Mouse (Mus musculus) CD4-positive helper T cell, adult 2 months (primary cell): ENCODE results near the gene Plek.
"Not testable (repeated sequence)": the region's sequence is repeated elsewhere in the genome, so short reads cannot be mapped to it uniquely, and the experiment has no call there.

Experiments used
- DNase-seq: peaks from one replicate; pipeline ENCODE4 v3.0.0-alpha.2; 2012; ENCODE audit warnings: low read depth, missing footprints, low spot score

Gene Plek

GRCm38 (mm10) chr11:17051545-17052475, at the start of gene Plek, which contains the start of gene Cnrip1:
Plek (minus strand) TSS chr11:17052381.
Cnrip1 (plus strand) TSS chr11:17051586.
- DNase-seq: peak; percentile 14

DNA sequence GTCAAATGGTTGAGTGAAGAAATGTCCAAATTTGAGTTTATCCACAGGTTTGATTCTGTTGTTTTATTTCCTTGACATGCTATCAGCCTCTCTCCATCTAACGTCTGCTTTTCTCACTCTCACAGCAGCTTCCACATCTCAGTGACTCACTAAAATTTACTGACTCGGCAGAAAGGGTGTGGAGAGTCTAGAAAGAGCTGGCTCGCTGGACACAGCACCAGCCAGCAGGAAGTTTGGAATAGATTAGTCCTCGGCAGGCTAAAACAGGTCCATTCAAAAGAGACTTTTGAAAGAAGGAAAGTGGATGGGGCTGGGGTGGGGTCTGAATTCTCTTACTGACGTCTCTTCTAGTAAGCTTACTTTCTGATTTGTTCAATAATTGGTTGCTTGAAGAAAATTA, 33.9 kb upstream of the Plek start:
- DNase-seq: no peak

GRCm38 (mm10) chr11:17083866-17084265, 31.7 kb upstream of the Plek start:
- DNase-seq: no peak

DNA sequence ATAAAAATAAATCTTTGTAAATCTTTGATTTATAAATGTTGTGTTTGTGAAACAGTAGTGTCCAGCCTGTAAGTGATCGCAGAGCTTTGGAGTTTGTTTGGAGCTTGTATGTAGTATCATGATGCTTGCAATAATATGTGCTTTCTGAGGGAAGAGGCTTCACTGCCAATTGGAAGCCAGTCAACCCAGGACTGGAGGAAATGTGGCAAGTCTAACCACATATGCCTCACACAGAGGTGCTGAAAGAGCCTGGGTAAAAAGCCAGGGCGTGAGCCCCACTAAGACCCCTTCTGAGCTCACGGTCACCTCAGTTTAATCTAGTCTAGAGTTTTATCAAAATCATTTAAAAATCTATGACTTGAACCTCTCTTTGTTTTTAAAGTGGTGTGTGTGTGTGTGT, 31.3 kb upstream of the Plek start:
- no peak for DNase-seq

- DNase-seq: no peak
Measured at GRCm38 (mm10) chr11:17082953-17083352, 30.8 kb upstream of the Plek start.

DNA sequence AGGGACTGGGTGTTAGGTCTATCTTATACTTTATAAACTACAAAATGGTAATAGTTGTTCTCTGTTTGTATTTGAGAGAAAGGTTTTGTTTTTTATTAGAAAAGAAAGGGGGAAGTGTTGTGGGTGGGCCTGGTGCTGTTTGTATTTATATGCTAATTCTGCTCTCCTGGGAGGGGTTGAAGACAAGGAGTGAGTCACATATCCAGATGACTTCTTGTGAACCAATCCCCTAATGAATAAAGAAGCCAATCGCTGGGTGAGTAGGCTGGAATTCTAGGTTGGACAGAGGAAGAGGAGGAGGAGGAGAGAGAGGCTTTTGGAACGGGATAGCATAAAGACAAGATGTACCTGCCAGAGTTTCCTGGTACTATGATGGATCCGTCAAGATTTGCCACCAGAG, 29.9 kb upstream of the Plek start:
- no peak for DNase-seq

DNA sequence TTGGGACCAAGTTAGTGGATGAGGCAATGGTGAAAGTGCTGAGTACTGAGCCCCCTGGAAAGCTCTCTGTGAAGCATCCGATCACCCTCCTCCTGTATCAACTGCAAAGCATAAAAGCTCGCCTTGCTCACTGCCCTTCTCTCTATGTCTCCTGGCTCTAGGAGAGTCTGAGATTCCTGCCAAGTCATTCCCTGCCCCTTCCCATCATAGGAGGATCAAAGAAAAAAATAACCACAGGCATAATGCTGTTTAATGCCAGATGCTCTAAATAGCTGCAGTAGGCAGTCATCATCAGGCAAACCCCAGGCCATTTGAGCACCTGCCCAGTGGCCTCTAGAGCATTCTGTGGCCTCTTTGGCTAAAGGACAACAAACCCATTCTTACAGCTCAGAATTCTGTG, 23.5 kb upstream of the Plek start:
- DNase-seq: no peak

DNA sequence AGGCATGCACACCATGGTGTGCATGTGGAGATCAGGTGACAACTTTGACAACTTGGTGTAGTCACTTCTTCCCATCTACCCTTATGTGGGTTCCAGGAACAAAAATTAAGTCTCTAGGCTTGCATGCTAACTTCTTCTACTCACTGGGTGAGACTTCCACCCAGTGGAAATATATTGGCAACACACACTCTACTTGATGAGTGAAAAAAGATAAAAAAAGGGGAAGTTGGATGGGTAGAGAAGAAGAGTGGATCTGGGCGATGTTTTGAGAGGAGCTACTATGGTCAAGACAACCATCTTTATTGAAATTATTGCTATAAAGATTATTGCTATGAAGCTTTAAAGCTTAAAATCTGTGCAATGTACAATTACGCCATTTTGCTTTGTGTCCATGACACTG, 17.2 kb upstream of the Plek start:
- DNase-seq: not testable (repeated sequence)

DNA sequence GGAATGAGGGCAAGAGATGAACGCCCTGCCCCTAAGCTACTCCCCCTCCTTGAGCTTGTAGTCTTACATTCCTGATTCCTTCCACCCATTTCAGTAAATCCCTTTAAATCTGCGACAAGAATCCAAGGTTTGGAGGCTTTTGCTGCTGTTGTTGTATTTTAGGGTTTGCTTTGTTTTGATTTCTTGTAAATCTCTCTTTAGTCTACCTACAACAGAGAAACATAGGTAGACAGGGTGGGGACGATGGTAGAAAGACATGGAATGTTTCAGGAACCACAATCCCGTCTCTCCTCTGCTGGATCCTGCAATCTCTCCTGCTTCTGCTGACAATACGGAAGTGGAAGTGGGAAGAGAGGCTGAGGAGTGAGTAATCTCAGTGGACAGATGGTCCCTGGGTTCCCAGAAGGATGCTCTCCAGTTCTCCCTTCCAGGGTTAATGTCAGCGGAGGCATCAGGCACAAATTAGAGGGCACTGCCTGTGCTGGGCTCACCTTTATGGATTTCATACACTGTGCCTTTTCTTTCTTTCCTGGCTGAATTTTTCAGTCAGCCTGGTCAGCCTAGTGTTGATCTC, 382 bp upstream of the Plek start:
- no peak for DNase-seq

- no peak for DNase-seq
Measured at GRCm38 (mm10) chr11:17045806-17046205, 6.4 kb downstream of the Plek start.

DNA sequence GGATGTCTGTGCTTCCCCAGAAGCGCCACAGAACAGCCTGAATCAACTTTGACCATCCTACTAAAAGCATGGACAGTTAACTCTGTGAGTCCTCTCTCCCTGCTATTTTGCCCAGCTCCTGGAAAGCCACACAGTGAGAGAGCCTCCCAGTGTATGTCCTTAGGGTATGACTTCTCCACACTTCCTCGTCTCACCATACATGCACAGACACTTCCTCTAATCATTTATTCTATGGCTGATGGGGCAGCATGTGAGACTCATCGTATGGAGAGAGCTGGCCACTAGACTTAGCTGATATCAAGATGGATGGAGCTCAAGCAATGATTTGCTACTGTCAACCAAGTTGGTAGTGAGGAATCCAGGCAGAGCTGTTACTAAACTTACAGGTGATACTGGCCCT, 28.2 kb downstream of the Plek start:
- no peak for DNase-seq

- no peak for DNase-seq
Measured at GRCm38 (mm10) chr11:17023206-17023605, 29.0 kb downstream of the Plek start.

- DNase-seq: no peak
Measured at GRCm38 (mm10) chr11:17019328-17019727, 32.9 kb downstream of the Plek start.

DNA sequence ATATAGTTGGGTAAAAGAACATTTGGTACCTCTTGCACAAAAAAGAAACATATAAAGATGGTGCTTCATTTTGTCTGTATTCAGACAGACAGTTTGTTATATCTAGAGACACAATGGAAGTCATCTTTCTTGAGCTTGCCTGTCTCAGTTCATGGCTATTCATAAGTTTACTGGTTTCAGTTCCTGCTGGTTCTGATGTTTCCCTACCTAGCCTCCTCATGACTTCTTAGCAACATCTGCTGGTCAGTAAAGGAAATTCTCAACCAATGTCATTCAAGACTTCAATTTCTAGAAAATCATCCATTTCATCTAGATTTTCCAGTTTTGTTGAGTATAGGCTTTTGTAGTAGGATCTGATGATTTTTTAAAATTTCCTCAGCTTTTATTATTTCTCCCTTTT, 39.2 kb downstream of the Plek start:
- no peak for DNase-seq

- peak; percentile 35 for DNase-seq
Measured at GRCm38 (mm10) chr11:17008498-17008941, 43.7 kb downstream of the Plek start.

GRCm38 (mm10) chr11:17007517-17008173, 44.5 kb downstream of the Plek start:
- DNase-seq: peak; percentile 23

DNA sequence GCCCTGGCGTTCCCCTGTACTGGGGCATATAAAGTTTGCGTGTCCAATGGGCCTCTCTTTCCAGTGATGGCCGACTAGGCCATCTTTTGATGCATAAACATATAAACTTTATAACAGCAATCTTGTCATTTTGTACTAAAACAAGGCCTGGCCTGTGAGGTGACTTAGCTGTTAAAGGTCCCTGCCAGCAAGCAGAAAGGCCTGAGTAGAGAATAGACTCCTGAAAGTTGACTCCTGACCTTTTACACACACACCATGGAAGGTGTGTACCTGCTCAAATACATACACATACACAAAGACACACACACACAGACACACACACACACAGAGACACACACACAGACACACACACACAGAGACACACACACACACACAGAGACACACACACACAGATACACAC, 45.7 kb downstream of the Plek start:
- DNase-seq: not testable (repeated sequence)

- peak; percentile 15 for DNase-seq
Measured at GRCm38 (mm10) chr11:17004899-17005846, 47.0 kb downstream of the Plek start.

DNA sequence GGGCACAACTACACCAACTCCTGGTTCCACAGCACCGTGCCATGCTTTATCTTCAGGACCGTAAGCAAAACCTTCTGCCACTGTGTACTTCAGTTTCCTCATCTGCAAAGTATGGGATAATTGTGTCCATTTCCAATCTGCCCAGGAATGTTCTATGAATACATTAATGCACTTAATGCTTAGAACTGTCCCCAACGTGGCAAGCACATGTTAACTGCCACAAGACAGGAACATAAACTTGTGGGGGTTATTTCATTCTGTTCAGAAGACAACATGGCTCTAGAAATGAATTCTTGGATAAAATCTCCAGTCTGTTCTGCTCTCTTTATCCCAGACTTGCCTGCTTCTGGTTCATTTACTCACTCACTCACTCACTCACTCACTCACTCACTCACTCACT, 48.4 kb downstream of the Plek start:
- no peak for DNase-seq

DNA sequence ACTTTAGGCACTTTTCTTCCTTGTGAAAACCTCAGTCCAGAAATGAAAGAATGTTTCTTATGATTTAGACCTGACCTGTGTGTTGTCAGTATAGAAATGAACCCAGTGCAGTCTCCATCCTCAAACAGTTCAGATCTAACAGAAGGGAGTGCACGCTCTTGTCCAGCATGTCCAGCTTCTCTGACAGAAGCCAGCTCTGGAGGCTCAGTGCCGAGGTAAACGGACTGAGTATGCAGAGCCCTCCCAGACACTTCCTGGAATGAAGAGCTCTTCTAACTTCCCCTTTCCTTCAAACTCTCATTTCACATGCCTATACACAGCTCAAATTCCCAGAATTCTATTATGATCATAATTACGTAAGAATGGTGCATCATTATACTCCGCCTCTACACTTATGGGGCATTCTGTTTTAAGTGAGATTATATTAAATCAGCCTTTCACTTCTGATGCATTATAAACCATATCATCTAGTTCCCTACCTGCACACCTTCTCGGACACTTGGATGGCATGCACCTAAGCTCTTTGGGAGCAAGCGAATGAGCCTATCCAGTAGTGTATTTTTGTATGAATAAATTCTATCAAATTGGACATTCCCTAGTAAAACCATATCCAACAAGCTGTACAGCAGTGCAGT, 49.3 kb downstream of the Plek start:
- DNase-seq: no peak
